Mouse (Mus musculus): ENCODE results near the gene Slamf9.

Gene Slamf9

GRCm38 (mm10) chr1:172475054-172475741 is at the start of gene Slamf9:
Slamf9 (plus strand) TSS chr1:172475358.
- no peak for DNase-seq (ENCODE audit: low read depth)

GRCm38 (mm10) chr1:172426419-172426818 is 48.7 kb upstream of the Slamf9 start:
- DNase-seq (ENCODE audit: low read depth) = no peak

DNA sequence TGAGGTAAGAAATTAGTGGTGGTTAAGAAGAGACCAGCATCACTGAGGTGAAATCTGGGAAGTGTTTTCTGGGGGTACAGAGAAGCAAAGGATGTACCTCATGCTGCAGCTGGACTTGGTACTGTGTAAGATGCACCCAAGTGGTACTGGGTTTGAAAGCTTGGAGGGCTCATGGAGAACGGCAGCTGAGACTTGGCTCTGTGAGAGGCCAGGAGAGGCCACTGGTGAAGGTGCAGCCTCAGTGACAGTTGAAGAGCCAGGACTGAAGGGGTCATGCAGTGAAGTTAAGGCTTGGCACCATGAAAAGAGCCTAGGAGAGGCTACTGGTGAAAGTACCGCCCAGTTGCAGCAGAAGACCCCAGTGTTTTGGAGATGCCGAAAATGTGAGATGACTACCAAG is 47.3 kb upstream of the Slamf9 start:
- no peak for DNase-seq (ENCODE audit: low read depth)

- DNase-seq (ENCODE audit: low read depth) = no peak
These were observed 46.5 kb upstream of the Slamf9 start for GRCm38 (mm10) chr1:172428614-172429013.

DNA sequence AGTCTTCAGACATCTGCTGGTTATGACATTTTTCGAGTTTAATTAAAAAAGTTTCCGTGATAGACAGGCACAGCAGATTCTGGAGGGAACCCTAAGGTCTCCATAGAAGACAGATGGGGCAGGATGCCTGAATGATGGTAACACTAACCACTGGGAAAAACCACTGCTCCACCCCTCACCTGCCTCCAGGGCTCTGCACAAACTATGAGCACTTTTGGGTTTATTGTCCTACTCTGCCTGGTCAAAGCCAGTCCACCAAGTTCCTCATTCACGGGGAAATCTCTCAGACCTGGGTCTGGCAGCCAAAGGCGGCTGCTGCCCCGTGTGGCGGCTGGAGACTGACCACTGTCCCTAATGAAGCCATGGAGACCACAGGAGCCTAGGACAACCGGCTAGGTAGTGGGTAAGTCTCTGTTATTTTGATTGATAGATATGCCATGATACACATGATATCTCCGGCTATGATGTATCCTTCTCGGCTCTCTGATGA is 44.4 kb upstream of the Slamf9 start:
- no peak for DNase-seq (ENCODE audit: low read depth)

GRCm38 (mm10) chr1:172431836-172432586 is 43.1 kb upstream of the Slamf9 start:
- no peak for DNase-seq (ENCODE audit: low read depth)

DNA sequence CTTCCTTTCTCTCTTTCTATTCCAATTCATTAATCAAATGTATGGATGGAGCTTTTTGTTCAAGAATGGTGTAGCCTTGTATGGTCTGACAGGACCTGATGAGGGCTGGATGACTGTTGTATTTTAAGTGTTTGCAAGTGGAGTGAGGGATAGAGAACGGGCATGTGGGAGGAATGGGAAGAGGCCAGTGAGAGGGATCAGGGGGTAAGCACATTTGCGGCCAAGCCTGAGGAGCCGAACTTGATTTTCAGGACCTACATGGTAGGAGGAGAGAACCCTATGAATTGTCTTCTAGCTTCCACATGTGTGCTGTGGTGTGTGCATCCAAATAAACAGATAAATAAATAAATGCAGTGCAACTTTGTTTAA is 42.6 kb upstream of the Slamf9 start:
- no peak for DNase-seq (ENCODE audit: low read depth)

- DNase-seq (ENCODE audit: low read depth) = no peak
These were observed 41.9 kb upstream of the Slamf9 start for GRCm38 (mm10) chr1:172433012-172433850.

DNA sequence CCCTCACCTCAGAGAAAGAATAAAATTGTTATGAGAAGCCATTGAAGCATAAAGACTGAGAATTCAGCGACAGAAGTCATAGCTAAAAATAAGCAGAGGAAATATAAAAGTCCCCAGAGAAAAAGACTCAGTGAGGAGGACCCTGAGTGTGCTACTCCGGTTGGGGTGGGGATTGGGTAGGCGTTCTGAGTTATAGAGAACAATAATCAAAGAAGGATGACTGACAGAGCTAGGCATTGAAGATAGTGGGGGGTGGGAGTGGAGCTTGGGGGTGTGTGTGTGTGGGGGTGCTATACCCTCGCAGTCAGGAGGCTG is 41.4 kb upstream of the Slamf9 start:
- no peak for DNase-seq (ENCODE audit: low read depth)

- DNase-seq (ENCODE audit: low read depth) = no peak
These were observed 38.4 kb upstream of the Slamf9 start for GRCm38 (mm10) chr1:172436785-172437184.

GRCm38 (mm10) chr1:172438621-172439020 is 36.5 kb upstream of the Slamf9 start:
- no peak for DNase-seq (ENCODE audit: low read depth)

- DNase-seq (ENCODE audit: low read depth) = no peak
These were observed 34.6 kb upstream of the Slamf9 start for GRCm38 (mm10) chr1:172440521-172440920.

GRCm38 (mm10) chr1:172441935-172442445 is 33.2 kb upstream of the Slamf9 start:
- no peak for DNase-seq (ENCODE audit: low read depth)

GRCm38 (mm10) chr1:172450226-172450625 is 24.9 kb upstream of the Slamf9 start:
- DNase-seq (ENCODE audit: low read depth) = no peak

GRCm38 (mm10) chr1:172450848-172451470 is 24.2 kb upstream of the Slamf9 start:
- no peak for DNase-seq (ENCODE audit: low read depth)

GRCm38 (mm10) chr1:172452911-172453310 is 22.2 kb upstream of the Slamf9 start:
- no peak for DNase-seq (ENCODE audit: low read depth)

DNA sequence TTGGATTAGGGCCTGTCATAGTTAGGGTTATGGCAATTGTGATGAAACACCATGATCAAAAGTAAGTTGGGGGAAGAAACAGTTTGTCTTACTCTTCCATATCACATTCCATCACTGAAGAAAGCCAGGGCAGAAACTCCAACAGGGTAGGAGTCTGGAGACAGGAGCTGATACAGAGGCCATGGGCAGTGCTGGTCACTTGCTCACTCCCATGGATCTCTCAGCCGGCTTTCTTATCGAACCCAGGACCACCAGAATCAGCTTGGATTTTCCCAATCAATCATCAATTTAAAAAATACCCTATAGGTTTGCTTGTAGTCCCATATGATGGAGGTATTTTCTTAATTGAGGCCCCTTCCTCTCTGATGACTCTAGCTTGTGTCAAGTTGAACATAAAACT is 21.3 kb upstream of the Slamf9 start:
- DNase-seq (ENCODE audit: low read depth) = no peak

GRCm38 (mm10) chr1:172455416-172455815 is 19.7 kb upstream of the Slamf9 start:
- DNase-seq (ENCODE audit: low read depth) = no peak

DNA sequence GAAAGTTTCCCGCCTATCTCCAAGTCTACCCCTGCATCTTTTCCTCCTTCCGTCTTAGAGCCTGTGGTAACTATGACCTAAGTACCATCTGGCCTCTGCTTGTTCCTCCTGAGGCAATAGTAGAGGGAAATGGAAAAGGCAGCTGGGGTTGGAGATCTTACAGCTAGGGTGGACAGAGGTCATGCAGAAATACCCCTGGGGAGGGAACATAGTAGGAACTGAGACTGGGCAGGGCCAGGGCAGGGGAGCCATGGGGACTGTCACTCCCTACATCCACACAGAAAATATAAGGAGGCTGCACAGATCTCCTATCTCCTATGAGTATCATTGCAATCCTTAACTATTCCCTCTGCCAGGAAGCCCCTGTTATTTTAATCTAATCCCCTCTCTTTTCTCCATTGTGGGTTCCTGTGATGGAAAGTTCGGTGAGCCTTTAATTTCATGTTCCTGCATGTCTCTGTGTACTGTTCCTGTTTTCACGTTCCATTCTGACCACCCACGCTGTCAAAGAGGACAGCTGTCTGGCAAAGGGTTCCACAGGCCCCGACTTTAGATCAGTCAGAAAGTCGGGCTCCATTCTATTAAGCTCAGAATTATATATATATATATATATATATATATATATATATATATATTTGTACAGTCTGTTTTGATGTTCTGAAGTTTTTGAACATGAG is 19.0 kb upstream of the Slamf9 start:
- DNase-seq (ENCODE audit: low read depth) = no peak

DNA sequence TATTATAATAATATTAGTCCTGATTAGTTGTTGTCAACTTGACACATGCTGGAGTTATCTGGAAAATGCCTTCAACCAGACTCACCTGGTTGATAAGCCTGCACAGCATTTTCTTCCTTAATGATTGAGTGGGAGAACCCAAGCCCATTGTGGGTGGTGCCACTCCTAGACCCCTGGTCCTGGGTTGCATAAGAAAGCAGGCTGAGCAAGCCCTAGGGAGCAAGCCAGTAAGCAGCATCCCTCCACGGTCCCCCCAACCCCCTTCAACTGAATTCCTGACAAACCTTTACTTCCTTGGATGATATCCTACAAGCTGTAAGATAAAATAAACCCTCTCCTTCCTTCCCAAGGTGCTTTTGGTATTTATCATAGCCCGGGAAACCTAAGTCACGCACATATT is 18.0 kb upstream of the Slamf9 start:
- no peak for DNase-seq (ENCODE audit: low read depth)

DNA sequence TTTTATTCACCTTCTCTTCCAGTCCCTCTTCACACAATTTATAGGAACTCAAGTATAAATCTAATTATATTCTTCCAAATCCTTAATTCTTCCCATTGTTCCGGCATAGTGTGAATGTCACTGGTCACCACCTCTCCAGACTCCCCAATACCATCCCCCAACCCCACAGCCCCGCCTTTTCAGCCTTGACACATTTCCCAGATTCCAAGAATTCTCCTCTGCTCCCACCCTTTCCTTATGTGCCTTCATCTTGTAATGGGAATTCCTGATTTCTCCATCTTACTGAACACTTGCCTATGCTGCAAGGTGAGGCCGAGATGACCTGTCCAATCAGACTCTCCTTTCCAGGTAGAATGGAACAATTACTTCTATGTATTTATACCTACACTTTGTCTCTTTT is 17.1 kb upstream of the Slamf9 start:
- DNase-seq (ENCODE audit: low read depth) = no peak

DNA sequence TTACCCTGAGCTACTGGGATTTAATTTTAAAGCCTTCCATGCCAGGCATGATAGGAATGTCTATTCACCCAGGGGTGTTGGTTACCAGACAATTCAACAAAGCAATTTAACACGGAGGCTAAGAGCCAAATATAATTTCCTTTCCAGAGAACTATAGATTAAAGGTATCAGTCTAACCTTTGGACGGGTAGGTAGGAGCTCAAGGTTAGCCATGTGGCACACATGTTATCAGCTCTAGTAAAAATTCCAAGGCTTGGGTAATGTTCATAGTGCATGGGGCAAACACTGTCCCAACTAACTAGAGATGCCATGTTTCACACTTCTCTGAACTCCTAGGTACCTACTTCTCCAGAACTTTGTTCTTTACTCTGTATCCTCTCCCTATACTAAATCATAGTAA is 13.6 kb upstream of the Slamf9 start:
- DNase-seq (ENCODE audit: low read depth) = no peak

Data from fibroblast of lung, adult 2 months (primary cell).